Mouse (Mus musculus) frontal cortex, adult 2 months (tissue): Measurements from ENCODE around the gene Anapc4. TPM values are rescaled to one million over a fixed set of nuclear protein-coding genes. Genes with fewer than 3 reads are reported as not detected.
A peak's percentile ranks its signal among the peaks of the same experiment; 100 is the strongest.

Experiments
- DNase-seq, 2 experiments: peaks; one replicate each; pipeline ENCODE4 v3.0.0; 2022; ENCODE audit warnings: low spot score in 1 of 2; ENCODE audit errors: extremely low spot score in 1 of 2
- polyA plus RNA-seq: library from polyadenylated mRNA; depleted of rRNA; stranded (reverse); fragments of >200 nt; gene quantifications from 2 replicates; pipeline ENCODE4 v1.2.3, GENCODE M21; 2012; rRNA removed

Gene Anapc4
- polyA plus RNA-seq: 115 and 118 TPM in 2 replicates

DNA sequence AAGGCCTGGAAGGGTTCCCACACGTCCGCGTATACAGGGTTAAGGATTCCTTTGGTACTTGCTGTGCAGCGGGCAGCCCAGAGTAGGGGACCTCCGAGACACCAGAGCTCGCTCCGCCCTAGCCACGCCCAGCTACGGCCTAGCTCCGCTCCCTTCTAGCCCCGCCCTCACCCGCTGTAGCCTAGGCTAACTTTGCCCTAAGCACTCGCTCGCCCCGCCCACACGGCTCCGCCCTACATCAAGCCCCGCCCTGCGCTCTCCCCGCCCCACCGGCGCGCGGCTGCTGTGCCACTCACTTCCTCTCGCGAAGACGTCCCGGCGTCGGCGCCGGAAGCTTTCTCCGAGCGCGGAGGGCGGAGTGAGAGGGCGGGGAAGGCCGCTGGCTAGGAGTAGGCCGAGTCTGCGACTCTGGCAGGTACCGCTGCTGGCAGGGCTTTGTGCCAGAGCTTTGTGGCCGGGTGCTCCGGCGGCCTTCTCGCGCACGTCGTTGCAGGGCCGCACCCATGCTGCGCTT, at the start of gene Anapc4:
Anapc4 (plus strand) TSS at position 252 of the 514 bp plus-strand sequence.
- peak; percentile 99 for DNase-seq

DNA sequence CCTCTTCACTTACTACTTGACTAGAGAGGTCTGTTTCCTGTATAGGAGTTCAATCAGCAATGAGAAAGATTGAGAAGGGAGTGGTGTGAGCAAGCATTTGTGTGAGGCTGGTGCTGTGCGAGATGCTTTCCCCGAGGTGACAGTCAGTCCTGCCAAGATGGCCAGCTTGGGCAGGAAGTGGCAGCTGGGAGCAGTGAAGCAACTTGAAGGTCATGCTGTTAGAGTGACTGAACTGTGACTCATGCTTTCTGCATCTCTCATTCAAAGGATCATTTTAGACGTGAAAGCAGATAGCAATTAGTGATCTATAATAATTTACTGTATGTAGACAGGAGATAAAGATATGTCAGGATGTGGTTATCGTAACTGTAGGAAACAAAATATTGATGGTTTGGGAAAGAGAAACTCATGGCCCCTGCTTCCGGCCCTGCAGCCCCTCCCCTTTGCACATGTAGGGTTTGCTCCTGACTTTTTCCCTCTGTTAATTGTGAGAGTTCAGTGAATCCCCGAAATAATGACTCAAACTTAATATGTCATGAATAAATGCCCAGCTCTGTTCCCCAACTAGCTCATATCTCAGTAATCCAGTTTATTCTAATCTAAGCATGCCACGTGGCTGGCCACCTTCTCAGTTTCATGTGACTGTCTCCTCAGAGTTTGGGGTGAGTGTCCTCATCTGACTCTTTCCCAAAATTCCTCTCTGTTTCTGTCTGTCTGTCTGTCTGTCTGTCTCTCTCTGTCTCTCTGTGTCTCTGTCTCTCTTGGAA, 47.1 kb upstream of the Anapc4 start:
- no peak for DNase-seq

DNA sequence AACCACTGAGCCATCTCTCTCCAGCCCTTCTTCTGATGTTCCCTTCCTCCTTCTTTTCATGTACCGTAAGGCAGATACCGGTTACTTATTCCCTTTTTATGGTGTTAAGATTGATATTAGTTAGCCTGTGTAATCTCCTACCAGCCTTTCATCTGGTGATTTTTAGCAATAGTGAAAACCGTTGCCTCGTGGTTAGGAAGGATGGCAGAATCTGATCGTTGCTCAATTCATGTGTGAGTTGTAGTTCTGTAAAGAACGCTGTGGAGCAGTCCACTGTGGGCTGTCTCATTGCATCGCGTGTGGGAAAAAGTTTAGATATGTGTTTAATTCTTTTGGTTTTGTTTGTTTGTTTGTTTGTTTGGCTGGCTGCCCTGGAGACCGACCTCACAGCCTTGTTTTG, 40.6 kb upstream of the Anapc4 start:
- DNase-seq: no peak

DNA sequence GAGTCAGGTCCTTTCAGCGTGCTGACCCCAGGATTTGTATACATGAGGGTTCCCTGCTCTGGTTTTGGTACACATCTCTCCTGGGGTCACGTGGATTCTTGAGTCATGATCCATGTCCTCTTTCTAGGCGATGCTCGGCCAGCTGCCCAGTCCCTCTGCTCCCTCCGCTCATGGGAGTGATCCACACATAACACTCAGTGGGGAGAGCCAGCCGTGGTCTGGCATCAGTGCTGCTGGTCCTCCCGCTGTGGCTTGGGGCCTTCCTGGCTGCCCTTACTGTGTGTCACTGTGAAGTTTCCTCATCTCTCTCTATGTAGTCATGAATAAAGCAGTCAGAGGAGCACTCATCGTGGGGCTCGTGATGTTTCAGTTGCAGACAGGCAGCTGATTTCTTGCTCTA, 39.7 kb upstream of the Anapc4 start:
- DNase-seq: no peak

DNA sequence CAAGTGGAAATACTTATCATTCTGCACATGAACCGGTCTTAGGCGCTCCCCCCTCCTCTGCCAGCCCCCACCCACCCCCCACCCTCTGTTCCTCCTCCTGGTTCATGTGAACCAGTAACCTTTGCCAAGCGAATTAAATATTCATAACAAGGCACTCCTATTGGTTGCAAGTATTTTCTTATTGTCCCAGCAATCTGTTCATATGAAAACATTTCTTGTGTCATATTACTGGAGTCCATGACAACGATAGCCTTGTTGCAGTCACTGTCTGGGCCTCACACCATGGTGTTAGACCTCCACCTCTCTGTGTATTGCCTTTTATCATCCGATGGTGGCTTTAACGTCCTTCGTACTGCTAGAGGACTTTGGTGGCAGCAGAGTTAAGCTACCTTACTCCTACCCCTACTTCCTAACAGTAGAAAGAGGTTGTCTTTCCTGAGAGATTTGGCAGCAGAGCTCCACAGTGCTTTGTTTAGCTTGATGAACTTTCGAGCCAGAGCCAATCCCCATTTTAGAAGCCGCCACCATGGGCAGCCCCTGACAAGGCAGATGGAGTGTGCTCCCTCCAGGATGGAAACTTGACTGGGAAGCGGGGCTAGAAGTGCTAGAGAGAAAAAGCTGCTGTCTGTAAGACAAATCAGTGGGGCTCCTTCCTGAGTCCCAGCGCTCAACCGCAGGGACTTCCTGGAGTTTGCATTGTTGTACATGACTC, 34.4 kb upstream of the Anapc4 start:
- no peak for DNase-seq

DNA sequence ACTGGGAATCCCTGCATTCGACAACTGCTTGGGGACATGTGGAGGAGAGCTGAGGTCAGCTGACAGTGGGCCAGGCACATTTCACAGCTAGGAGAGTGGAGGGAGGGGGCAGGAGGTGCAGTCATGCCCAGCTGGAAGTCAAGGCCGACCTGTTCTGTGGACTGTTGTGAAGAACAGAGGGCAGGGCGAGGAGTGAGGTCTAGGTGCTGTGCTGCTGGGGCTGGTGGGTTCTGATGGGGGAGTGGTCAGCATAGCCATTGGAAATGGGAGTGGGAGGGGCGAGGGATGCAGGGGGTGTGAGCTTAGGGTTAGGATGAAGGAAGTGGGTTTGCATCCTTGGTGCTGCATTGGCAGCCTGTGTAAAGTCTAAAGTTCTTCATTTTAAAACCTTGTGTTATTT, 28.0 kb upstream of the Anapc4 start:
- no peak for DNase-seq

DNA sequence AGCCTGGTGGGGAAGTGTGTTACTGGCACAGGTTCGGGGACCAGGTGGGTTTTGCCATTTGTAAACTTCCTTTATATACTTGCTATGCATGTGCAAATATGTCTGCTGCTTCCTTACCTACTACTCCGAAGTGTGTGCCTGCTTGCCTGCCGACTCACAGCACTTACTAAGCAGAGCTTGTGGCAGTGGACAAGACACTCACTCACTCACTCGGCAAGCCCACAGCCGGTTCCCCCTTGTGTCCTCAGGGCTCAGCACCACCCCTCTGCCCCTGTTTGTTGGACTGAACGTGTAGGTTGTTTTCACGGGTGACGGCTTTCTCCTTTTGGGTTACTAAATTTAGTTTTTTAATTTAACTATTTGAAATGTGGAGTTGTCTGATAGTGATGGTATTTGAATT, 27.5 kb upstream of the Anapc4 start:
- DNase-seq: no peak

DNA sequence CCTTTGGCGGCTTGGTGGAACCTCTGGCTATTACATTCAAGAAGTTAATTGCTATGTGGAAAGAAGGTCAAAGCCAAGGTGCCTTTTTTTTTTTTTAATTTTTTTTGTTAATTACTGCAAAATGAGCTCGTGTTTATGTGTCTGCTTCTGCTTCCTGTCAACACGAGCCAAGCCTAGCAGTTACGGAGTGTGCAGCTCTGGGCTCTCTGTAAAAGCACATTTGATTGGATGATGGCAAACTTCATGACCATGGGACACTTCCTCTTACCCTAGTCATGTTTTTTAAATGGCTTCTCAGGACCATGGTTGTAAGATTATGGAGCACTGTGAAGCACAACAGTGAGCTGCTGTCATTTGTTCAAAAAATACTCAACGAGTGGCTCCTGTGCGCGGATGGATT, 26.8 kb upstream of the Anapc4 start:
- DNase-seq: no peak

DNA sequence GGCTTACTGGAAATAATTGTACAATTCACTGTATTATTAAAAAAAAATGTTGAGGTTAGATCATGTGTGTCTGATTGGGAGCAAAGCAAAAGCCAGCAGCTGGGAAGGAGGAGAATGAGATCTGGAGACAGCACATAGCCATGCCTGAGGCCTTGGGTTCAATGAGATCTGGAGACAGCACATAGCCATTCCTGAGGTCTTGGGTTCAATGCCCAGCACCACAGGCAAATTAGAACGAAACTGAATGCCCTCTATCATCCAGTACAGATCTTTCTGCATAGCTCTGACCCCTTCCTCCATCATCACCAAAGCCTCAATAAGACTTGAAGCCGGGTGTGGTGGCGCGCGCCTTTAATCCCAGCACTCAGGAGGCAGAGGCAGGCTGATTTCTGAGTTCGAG, 23.4 kb upstream of the Anapc4 start:
- no peak for DNase-seq

DNA sequence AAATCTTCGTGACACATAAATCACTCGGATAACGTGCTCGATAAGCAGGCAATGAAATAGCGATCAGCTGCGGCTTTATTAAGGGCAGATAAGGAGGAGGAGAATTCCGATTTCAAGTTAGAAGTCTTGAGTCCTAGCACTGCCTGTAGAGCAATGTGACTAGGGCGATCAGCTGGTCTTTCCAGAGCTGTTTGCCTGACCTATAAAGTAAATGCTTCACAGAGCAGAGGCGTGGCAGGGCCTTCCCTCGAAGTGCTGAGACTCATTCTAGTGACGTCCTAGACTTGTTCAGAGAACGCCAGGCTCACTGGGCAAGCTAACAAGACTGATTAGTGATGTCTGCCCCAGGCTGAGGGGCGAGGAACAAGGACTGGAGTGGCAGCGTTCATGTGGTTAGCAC, 22.8 kb upstream of the Anapc4 start:
- no peak for DNase-seq

DNA sequence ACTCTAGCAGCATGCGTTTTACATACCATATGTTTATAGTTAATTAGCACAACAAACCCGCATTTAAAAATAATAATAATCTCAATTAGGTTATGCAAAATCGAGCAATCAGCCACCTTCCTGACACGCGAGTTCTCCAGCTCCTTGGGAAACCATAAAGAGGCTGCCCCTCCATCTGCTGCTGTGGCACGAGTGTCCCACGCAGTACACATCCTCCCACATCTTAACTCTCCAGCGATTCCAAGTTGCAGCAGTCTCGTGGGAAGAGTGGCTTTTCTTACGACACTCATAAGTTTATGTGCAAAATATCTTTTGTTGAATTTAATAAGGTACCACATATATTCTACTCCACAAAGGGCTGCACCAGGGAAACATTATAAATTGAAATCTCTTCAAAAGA, 21.4 kb upstream of the Anapc4 start:
- DNase-seq: peak in 1 of 2 experiments; percentile 36

DNA sequence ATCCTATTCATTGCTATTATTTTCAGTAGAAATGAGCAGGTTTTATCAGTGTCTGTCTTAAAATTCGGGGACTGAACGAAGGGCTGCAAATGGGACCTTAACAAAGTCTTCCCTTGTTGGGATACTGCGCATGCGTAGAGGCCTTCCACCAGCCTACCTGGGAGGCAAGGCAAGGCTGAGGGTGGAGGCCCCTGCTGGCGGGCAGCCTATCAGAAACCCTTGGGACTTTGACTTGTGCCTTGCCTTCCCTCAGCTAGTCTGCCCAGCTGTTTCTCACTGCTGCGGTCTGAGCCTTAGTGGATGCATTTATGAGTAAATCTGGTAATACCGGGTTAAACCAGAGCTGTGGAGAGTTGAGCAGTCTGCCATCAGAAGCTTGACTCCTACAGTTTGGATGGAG, 20.5 kb upstream of the Anapc4 start:
- DNase-seq: no peak

DNA sequence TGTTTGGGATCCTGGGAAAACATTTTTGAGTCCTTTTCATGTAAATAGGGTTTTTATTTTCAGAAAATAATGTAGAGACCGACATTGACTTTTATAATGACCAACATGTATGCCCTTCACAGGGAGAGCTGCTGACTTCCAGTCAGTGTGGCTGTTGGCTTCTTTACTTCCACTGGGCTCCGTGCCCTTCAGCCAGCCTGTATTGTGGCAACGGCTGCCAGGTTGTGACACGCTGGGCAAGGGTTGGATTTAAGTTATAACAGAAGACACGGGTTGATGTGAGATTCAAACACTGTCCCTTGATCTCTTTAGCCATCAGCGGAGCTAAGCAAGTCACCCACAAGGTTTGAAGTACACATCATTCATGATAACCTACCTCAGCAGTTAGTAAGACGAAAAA, 15.1 kb upstream of the Anapc4 start:
- DNase-seq: no peak

DNA sequence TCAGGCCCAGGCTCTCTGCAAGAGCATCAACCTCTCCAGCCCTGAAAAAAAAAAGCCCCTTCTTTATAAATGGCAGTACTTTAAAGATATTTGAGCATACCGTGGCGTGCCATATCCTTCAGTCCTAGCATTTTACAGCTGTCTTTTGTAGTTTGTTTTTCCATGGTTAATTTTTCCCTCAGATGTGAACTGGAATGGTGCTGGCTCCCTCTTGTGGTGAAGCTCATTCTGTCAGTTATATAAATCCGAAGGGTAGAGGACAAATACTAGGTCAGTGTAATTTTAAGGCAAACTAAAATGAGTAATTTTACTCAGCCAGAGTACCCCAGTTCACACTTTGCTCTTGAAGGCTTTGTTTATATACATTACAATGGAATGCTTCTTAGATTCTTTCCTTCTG, 12.1 kb upstream of the Anapc4 start:
- DNase-seq: peak; percentile 34 to 89

DNA sequence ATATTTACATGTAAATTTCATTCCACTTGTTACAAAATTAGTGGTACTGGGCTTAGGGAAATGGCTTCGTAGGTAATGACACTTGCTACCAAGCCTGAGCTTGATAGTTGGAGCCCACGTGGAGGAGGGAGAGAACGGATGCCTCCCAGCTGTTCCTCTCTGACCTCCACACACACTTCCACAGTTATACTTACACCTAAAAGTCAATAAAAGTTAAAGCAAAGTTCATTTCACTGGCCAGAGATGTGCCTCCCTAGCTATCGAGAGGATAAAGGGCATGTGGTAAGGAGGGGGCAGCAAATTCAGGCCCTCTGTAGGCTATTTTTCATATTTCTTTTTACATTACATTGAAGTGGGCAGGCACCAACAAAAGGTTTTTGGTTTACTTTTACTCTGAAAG, 5.9 kb upstream of the Anapc4 start:
- DNase-seq: no peak

DNA sequence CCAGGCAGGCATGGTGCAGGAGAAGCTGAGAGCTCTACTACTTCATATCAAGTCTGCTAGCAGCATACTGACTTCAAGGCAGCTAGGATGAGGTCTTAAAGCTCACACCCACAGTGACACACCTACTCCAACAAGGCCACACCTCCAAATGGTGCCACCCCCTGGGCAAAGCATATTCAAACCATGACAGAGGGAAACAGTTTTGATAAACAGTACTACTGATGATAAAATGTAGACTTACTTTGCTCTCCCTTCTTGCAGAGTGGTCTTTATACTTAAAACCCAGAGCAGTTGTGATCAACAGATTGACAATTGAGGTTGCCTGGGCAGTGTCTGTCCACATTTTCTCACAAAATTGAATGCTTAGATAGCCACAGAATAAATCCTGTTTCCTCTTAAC, 807 bp upstream of the Anapc4 start:
- DNase-seq: peak in 1 of 2 experiments; percentile 19

DNA sequence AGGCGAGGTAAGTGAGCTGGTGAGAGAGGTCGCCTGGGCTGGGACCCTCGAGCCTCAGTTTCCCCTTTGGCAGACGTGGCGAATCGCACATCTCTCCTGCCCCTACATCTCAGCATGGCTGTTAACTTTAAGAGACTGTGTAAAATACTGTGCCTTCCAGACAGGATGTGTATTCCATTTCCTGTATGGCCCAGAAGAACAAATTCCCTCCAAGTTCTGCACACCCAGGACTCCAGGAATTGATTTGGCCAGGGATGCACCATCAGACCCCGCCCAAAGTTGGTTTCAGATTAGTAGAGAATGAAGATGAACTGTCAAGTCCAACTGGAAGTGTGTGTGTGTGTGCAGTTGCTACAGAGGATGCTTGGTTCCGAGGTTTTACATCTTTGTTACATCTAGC, 574 bp downstream of the Anapc4 start:
- no peak for DNase-seq

DNA sequence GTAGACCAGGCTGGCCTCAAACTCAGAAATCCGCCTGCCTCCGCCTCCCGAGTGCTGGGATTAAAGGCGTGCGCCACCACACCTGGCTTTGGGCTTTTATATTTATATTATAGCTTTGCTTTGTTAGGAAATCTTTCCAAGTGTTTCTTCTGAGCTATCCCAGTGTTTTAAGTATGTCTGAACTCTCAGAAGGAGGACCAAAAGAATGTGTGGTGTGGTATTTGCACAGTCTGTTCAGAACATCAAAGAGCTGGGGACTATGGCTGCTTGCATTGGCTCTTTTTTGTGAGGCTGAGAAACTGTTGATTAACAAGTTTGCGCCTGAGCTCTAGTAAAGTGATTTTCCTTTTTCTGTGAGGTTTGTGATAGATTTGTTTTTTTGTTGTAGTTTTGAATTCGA, 10.5 kb downstream of the Anapc4 start:
- DNase-seq: no peak

DNA sequence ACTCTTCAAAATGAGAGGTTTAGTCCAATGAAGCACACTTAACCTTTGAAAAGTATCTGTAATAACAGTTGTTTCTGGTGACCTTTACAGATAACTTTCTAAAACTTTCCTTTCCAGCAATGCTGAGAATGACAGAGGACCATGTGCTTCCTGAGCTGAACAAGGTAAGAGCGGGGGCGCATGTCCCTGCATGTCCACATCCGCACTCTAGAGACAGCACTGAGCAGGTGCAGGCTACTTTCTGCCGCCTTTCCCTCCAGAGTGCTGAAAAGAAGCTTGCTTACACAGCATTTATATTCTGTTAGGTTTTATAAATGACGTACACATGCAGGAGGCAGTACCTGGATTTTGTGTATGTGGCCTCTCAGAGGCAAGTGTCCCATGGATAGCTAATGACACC, 21.9 kb downstream of the Anapc4 start:
- no peak for DNase-seq

DNA sequence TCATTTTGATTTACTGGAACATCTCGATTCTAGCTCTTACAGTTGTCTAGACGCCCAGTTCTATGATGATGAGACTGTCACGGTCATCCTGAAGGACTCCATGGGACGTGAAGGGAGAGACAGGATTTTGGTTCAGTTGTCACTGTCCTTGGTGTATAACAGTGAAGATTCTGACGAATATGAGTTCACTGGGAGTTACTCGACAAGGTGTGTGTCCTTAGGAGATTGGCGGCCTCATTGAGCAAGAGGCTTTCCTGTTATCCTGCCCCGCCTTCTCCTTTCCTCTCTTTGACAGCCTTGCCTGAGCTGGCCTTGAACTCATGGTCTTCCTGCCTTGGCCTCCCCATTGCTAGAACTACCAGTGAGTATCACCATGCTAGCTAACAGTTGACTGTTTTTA, 30.6 kb downstream of the Anapc4 start:
- DNase-seq: no peak

DNA sequence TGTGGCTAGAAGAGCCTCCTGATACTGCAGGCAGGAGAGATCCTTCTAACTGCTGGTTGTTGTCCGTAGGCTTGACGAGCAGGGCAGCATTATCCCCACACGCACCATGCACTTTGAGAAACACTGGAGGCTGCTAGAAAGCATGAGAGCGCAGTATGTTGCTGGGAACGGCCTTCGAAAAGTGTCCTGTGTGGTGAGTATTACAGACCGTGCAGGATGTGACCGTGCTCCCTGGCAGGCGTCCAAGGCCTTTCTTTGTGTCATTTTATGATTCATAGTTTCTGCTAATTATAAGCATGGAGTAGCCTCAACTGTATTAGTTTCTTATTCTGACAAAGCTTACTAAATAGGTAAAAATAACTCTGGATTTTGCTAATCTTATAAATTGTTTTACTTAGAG, 32.0 kb downstream of the Anapc4 start:
- DNase-seq: peak in 1 of 2 experiments; percentile 31
